Mouse (Mus musculus) gastrocnemius, postnatal 36 days (tissue): ENCODE measurements around the gene Synpo2l. TPM values are rescaled to one million over a fixed set of nuclear protein-coding genes. Genes with fewer than 3 reads are reported as not detected.
"Not testable (repeated sequence)": the region's sequence is repeated elsewhere in the genome, so short reads cannot be mapped to it uniquely, and the experiment has no call there.

ENCODE experiments used
- DNase-seq, 2 experiments: peaks; one replicate each; pipeline ENCODE4 v3.0.0; 2022
- intact Hi-C: fragments of 180-260 bp; cut with DNase I; formaldehyde crosslinking; loops from one replicate; pipeline ENCODE4 v1.15.1; 2025
- total RNA-seq, 2 experiments: library from RNA; stranded (reverse); gene quantifications; 2 replicates each; pipeline ENCODE4 v1.2.3; 2021

Gene Synpo2l
- total RNA-seq, 2 experiments from 2014 or later = 158 to 184 TPM

- intact Hi-C loops = no loop called here
- peak; percentile 48 to 52 for DNase-seq
Observed at GRCm38 (mm10) chr14:20651722-20652256, 16.4 kb downstream of the Synpo2l start.

- no peak for DNase-seq
- intact Hi-C loops = no loop called here
Observed at GRCm38 (mm10) chr14:20651000-20651399, 17.2 kb downstream of the Synpo2l start.

- intact Hi-C loops = no loop called here
- no peak for DNase-seq
Observed at GRCm38 (mm10) chr14:20646381-20646780, 21.8 kb downstream of the Synpo2l start.

GRCm38 (mm10) chr14:20645547-20645946 is 22.6 kb downstream of the Synpo2l start:
- DNase-seq = no peak
- intact Hi-C loops = no loop called here

GRCm38 (mm10) chr14:20641438-20641875 is 26.7 kb downstream of the Synpo2l start:
- intact Hi-C loops = loop anchor here (5.0 kb wide), 1 partner anchor 64 kb away; no protein-coding TSS in a partner anchor
- DNase-seq = no peak

GRCm38 (mm10) chr14:20640644-20641437 is 27.3 kb downstream of the Synpo2l start, which contains the start of gene Usp54:
Usp54 (minus strand) TSS chr14:20641063.
- peak; percentile 95 to 98 for DNase-seq
- intact Hi-C loops = loop anchor here (5.0 kb wide), 1 partner anchor 64 kb away; no protein-coding TSS in a partner anchor

GRCm38 (mm10) chr14:20639918-20640619 is 28.1 kb downstream of the Synpo2l start:
- DNase-seq = no peak
- intact Hi-C loops = loop anchor here (5.0 kb wide), 1 partner anchor 63 kb away; no protein-coding TSS in a partner anchor

- intact Hi-C loops = no loop called here
Observed at GRCm38 (mm10) chr14:20638702-20639101, 29.5 kb downstream of the Synpo2l start.

GRCm38 (mm10) chr14:20637818-20638574 is 30.2 kb downstream of the Synpo2l start:
- DNase-seq = no peak
- intact Hi-C loops = no loop called here

More at GRCm38 (mm10) chr14:20638702-20639101, 29.5 kb downstream of the Synpo2l start:
- no peak for DNase-seq

- DNase-seq, intact Hi-C loops: not testable (repeated sequence)
Observed at GRCm38 (mm10) chr14:20636968-20637367, 31.2 kb downstream of the Synpo2l start.

- no peak for DNase-seq
- intact Hi-C loops = no loop called here
Observed at GRCm38 (mm10) chr14:20635546-20635945, 32.6 kb downstream of the Synpo2l start.

- intact Hi-C loops = no loop called here
Observed at GRCm38 (mm10) chr14:20631253-20631652, 36.9 kb downstream of the Synpo2l start.

GRCm38 (mm10) chr14:20626971-20627370 is 41.2 kb downstream of the Synpo2l start:
- intact Hi-C loops = no loop called here
- DNase-seq = no peak

More at GRCm38 (mm10) chr14:20631253-20631652, 36.9 kb downstream of the Synpo2l start:
- no peak for DNase-seq

GRCm38 (mm10) chr14:20626447-20626846 is 41.7 kb downstream of the Synpo2l start:
- DNase-seq = no peak
- intact Hi-C loops = no loop called here

GRCm38 (mm10) chr14:20622907-20623306 is 45.2 kb downstream of the Synpo2l start:
- DNase-seq = no peak
- intact Hi-C loops = no loop called here

- intact Hi-C loops = no loop called here
- no peak for DNase-seq
Observed at GRCm38 (mm10) chr14:20622412-20622811, 45.7 kb downstream of the Synpo2l start.

- DNase-seq = no peak
- intact Hi-C loops = no loop called here
Observed at GRCm38 (mm10) chr14:20621903-20622302, 46.3 kb downstream of the Synpo2l start.

GRCm38 (mm10) chr14:20619131-20619530 is 49.0 kb downstream of the Synpo2l start:
- no peak for DNase-seq
- intact Hi-C loops = loop anchor here (2.0 kb wide), 1 partner anchor 14 kb away; no protein-coding TSS in a partner anchor

- no peak for DNase-seq
- intact Hi-C loops = loop anchor here (2.0 kb wide), 1 partner anchor 15 kb away; no protein-coding TSS in a partner anchor
Observed at GRCm38 (mm10) chr14:20618211-20618610, 49.9 kb downstream of the Synpo2l start.

- DNase-seq = no peak
- intact Hi-C loops = no loop called here
Observed at GRCm38 (mm10) chr14:20616421-20616820, 51.7 kb downstream of the Synpo2l start.
